14 mouse cellular contexts compared by ENCODE assay signal in the genomic region with DNA sequence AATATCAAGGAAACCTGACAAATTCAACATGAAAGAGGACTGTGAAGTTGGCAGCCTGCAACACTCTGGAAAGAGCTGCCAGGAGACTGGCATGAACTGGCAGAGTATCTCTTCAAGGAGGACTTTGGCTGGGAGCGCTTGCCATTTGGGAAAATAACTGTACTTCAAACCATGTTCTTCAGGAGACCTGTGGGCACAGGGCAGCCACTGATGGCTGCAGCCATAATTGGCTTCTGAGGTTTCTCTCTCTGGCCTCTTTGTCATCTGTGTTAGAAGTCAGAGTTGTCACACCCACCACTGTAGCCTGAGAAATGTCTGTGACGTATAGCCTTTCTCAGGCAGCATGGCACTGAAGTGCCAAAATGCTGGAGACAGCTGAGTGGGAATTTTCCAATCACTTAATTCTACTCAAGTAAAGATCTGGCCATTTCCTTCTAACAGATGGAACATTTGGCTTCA. TPM values are rescaled to one million over a fixed set of nuclear protein-coding genes. Genes with fewer than 3 reads are reported as not detected.
DNase-seq lines count a peak whose midpoint lies in the region; ATAC-seq lines count a peak whose summit lies in the region.
"Had no signal": no experiment of that assay in that cellular context is flagged by ENCODE, and none has a peak within 500 bp of the region (broad histone marks: within the 10 kb centered on the region; RNA-seq: fewer than 3 reads in every experiment).

No protein-coding gene starts in this region.

- WGBS in heart, embryonic 15.5 days, result 76% methylated on average over 2 of the region's 2 CpGs
- 72% methylated on average over 2 of the region's 2 CpGs for WGBS in heart, embryonic 12.5 days

- no peaks in the 10 kb centered on the region for H3K9me3 ChIP-seq in heart, embryonic 15.5 days (replicated peaks)
- H3K9me3 ChIP-seq in heart, embryonic 12.5 days (replicated peaks), result no peaks in the 10 kb centered on the region

- H3K4me1 ChIP-seq in heart, embryonic 15.5 days (replicated peaks), result peaks cover 42% of the 10 kb centered on the region
- peaks cover 48% of the 10 kb centered on the region for H3K4me1 ChIP-seq in heart, embryonic 12.5 days (replicated peaks)
- H3K4me1 ChIP-seq in brown adipose tissue, adult 24 weeks (ENCODE audit: control insufficient read depth, insufficient read depth, insufficient read length, low read length), result peaks cover 73% of the 10 kb centered on the region

- H3K27ac ChIP-seq in heart, embryonic 15.5 days, result 0 out of 2 replicates have a peak overlapping the region, but pooled peaks have one; percentile 2
- no peak overlapping the region for H3K27ac ChIP-seq in heart, embryonic 12.5 days (ENCODE audit: poor library complexity, severe bottlenecking)
- H3K27ac ChIP-seq in brown adipose tissue, adult 24 weeks (replicated peaks; ENCODE audit: low read depth, low read length), result peak overlapping the region; percentile 28

- H3K4me2 ChIP-seq in heart, embryonic 15.5 days, result no peak overlapping the region
- no peak overlapping the region for H3K4me2 ChIP-seq in heart, embryonic 12.5 days

- intact Hi-C loops in left cerebral cortex, postnatal 25 days (cut with DNase I), result no loop called here

- H3K27me3 ChIP-seq in heart, embryonic 15.5 days, result no peaks in the 10 kb centered on the region
- no peaks in the 10 kb centered on the region for H3K27me3 ChIP-seq in heart, embryonic 12.5 days (replicated peaks)

- H3K4me3 ChIP-seq in heart, embryonic 15.5 days, result no peak overlapping the region
- no peak overlapping the region for H3K4me3 ChIP-seq in heart, embryonic 12.5 days
- H3K4me3 ChIP-seq in brown adipose tissue, adult 24 weeks (ENCODE audit: insufficient read depth, low read depth, low read length), result no peak overlapping the region

- peak; percentile 28 to 31 for DNase-seq in left cerebral cortex, postnatal 25 days (ENCODE audit: low spot score in 2 of 2)
- DNase-seq in left cerebral cortex, adult 18-20 months (ENCODE audit: low spot score in 2 of 2), result no peak
- peak; percentile 45 to 46 for DNase-seq in layer of hippocampus, postnatal 14 days (ENCODE audit: low spot score in 2 of 2)
- no peak for DNase-seq in embryo, embryonic 11 days
- DNase-seq: cerebellum, adult 8-10 months; gastrocnemius, postnatal 36 days; liver; lung, postnatal 4 days; thymus, postnatal 36 days had no signal

- H3K9ac ChIP-seq in heart, embryonic 15.5 days, result no peak overlapping the region
- no peak overlapping the region for H3K9ac ChIP-seq in heart, embryonic 12.5 days

- H3K36me3 ChIP-seq in heart, embryonic 15.5 days, result no peaks in the 10 kb centered on the region
- H3K36me3 ChIP-seq in heart, embryonic 12.5 days, result no peaks in the 10 kb centered on the region; the same call in 1 of the 2 replicates
- H3K36me3 ChIP-seq: G1E had no signal

- no peak for ATAC-seq in heart, embryonic 15.5 days (replicated peaks; ENCODE audit: insufficient number of reproducible peaks, insufficient read depth, low FRiP score, low read depth)
- no peak for ATAC-seq in heart, embryonic 12.5 days (ENCODE audit: insufficient number of reproducible peaks, low FRiP score)
- ATAC-seq: activated CD4-positive, CD25-positive, alpha-beta regulatory T cell, adult 4 months had no signal

RNA-seq across cellular contexts. Expression of gene Plpp3, which starts 46.2 kb away (rescaled TPM):
- polyA plus RNA-seq in heart, embryonic 15.5 days (2015; fragmentation: Nextera tagmentation; extraction: Ambion mirVana), result 35.0 and 40.4 TPM in 2 replicates
- polyA plus RNA-seq in heart, embryonic 12.5 days (2016; fragmentation: Nextera tagmentation; extraction: Ambion mirVana), result 28.6 and 30.3 TPM in 2 replicates
- total RNA-seq in left cerebral cortex, postnatal 25 days (2021), result 100 to 1,000 TPM; 163 to 170 TPM
- 100 to 1,000 TPM; 164 to 176 TPM for total RNA-seq in left cerebral cortex, adult 18-20 months (2021)
- 38.6 and 44.2 TPM in 2 replicates for polyA plus RNA-seq in brown adipose tissue, adult 24 weeks (2012; ENCODE audit: insufficient read depth, insufficient read length, missing spikeins)
- 100 to 1,000 TPM; 170 to 178 TPM for total RNA-seq in layer of hippocampus, postnatal 14 days (2021)
- total RNA-seq: G1E had no signal
- polyA plus RNA-seq: activated CD4-positive, CD25-positive, alpha-beta regulatory T cell, adult 4 months; G1E had no signal

Comparison
In these comparisons a context has a peak if more than half of its experiments do, and no peak if none do; other contexts are left out.
1. DNase-seq: peak in left cerebral cortex, postnatal 25 days (2 of 2) and layer of hippocampus, postnatal 14 days (2 of 2); none in left cerebral cortex, adult 18-20 months (0 of 2) and embryo, embryonic 11 days (single experiment).